Mouse (Mus musculus) C2C12 (cell line): ENCODE results near the gene Gm13043.

Source experiments
- CTCF ChIP-seq: IDR thresholded peaks from one replicate; pipeline ENCODE4 v1.5.1; 2011; ENCODE audit not compliant: control insufficient read depth, insufficient read depth, insufficient read length
- MAX ChIP-seq: IDR thresholded peaks from one replicate; pipeline ENCODE4 v1.6.1; 2011; ENCODE audit warnings: mild to moderate bottlenecking, control low read depth
- MYOG ChIP-seq: IDR thresholded peaks from one replicate; pipeline ENCODE4 v1.6.1; 2011; ENCODE audit not compliant: control insufficient read depth, insufficient read length; ENCODE audit errors: extremely low read depth
- USF1 ChIP-seq: IDR thresholded peaks from one replicate; pipeline ENCODE4 v1.6.1; 2011; ENCODE audit warnings: low read depth, mild to moderate bottlenecking, control low read depth, moderate library complexity

DNA sequence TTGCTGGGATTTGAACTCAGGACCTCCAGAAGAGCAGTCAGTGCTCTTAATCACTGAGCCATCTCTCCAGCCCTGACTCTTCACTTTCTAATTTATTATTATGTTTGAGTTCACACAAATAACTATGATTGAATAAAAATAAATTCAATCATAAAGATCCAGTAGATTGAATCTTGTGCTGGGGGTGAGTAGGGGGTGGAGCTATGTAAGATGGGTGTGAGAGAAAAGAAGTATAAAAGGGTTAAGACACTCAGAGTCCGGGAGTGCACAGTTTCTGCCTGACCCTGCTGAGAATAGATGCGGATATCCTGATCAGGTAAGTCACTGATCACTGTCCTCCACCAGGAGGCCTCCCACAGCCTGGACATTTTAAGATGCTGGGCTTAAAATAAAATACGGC is at the start of gene Gm13043:
- TF ChIP-seq CTCF (no peak), MAX (no peak), USF1 (no peak), MYOG (no peak)
